Comparison of ENCODE assay signal across 32 mouse cellular contexts in the genomic region with DNA sequence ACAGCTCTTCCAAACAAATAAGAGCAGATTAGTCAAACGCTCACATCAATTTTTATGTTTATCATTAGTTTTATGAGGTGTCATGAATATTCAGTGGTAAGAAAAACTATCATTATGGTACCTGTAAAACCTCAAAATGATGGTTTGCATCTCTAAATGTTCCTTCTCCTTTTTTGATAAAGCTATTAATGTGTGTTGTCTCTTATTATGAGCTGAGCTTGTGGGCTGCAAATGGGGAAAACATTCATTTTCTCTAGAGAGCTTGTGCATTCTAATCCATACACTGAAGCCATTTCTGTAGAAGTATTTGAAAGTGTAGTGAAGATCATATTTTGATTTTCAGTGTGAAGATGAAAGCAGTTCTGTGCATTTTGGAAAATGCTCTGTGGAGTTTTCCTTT.
"Had no signal": no experiment of that assay in that cellular context is flagged by ENCODE, and none has a peak within 500 bp of the region (broad histone marks: within the 10 kb centered on the region; RNA-seq: fewer than 3 reads in every experiment).

No protein-coding gene starts in this region.

- DNase-seq: layer of hippocampus, postnatal 36 days; liver; liver, embryonic 13.5 days; liver, postnatal 0 days; lung, adult 18-20 months; lung, adult 2 months; lung, postnatal 10 days; lung, postnatal 14 days; lung, postnatal 36 days; lung, postnatal 4 days; midbrain, embryonic 14.5 days had no signal

- H3K4me3 ChIP-seq: left cerebral cortex, adult 2 months; limb, embryonic 10.5 days; limb, embryonic 12.5 days; limb, embryonic 13.5 days; limb, embryonic 15.5 days; liver, embryonic 12.5 days; liver, embryonic 13.5 days; liver, embryonic 15.5 days; lung, embryonic 15.5 days; megakaryocyte, embryonic 14.5 days; midbrain, embryonic 10.5 days; midbrain, embryonic 12.5 days; midbrain, embryonic 13.5 days; midbrain, embryonic 15.5 days; myocyte had no signal

- ATAC-seq: liver, embryonic 12.5 days; liver, postnatal 0 days; lung, postnatal 0 days; midbrain, embryonic 13.5 days; midbrain, embryonic 15.5 days; midbrain, embryonic 16.5 days had no signal

- H3K27ac ChIP-seq: left cerebral cortex, adult 2 months; limb, embryonic 10.5 days; limb, embryonic 12.5 days; limb, embryonic 13.5 days; limb, embryonic 15.5 days; liver, embryonic 12.5 days; liver, embryonic 13.5 days; liver, embryonic 14.5 days; liver, embryonic 15.5 days; lung, embryonic 15.5 days; macrophage; midbrain, embryonic 10.5 days; midbrain, embryonic 12.5 days; midbrain, embryonic 13.5 days; midbrain, embryonic 15.5 days had no signal

- H3K4me2 ChIP-seq: limb, embryonic 12.5 days; limb, embryonic 13.5 days; limb, embryonic 15.5 days; liver, embryonic 11.5 days; liver, embryonic 12.5 days; liver, embryonic 13.5 days; liver, embryonic 15.5 days; lung, embryonic 14.5 days; lung, embryonic 15.5 days; midbrain, embryonic 11.5 days; midbrain, embryonic 12.5 days; midbrain, embryonic 13.5 days; midbrain, embryonic 15.5 days had no signal

- H3K36me3 ChIP-seq: limb, embryonic 10.5 days; limb, embryonic 12.5 days; limb, embryonic 13.5 days; limb, embryonic 15.5 days; liver, embryonic 12.5 days; liver, embryonic 13.5 days; liver, embryonic 15.5 days; lung, embryonic 15.5 days; midbrain, embryonic 10.5 days; midbrain, embryonic 12.5 days; midbrain, embryonic 13.5 days; midbrain, embryonic 15.5 days had no signal

- H3K4me1 ChIP-seq: limb, embryonic 10.5 days; limb, embryonic 12.5 days; limb, embryonic 13.5 days; limb, embryonic 15.5 days; liver, embryonic 12.5 days; liver, embryonic 13.5 days; liver, embryonic 15.5 days; lung, embryonic 15.5 days; megakaryocyte, embryonic 14.5 days; midbrain, embryonic 10.5 days; midbrain, embryonic 12.5 days; midbrain, embryonic 13.5 days; midbrain, embryonic 15.5 days had no signal

- H3K9me3 ChIP-seq: limb, embryonic 10.5 days; limb, embryonic 12.5 days; limb, embryonic 13.5 days; limb, embryonic 15.5 days; liver, embryonic 12.5 days; liver, embryonic 13.5 days; liver, embryonic 15.5 days; lung, embryonic 15.5 days; megakaryocyte, embryonic 14.5 days; midbrain, embryonic 10.5 days; midbrain, embryonic 12.5 days; midbrain, embryonic 13.5 days; midbrain, embryonic 15.5 days had no signal

- H3K27me3 ChIP-seq: limb, embryonic 12.5 days; limb, embryonic 13.5 days; limb, embryonic 15.5 days; liver, embryonic 12.5 days; liver, embryonic 13.5 days; liver, embryonic 15.5 days; lung, embryonic 15.5 days; megakaryocyte, embryonic 14.5 days; midbrain, embryonic 12.5 days; midbrain, embryonic 13.5 days; midbrain, embryonic 15.5 days had no signal

- H3K9ac ChIP-seq: limb, embryonic 12.5 days; limb, embryonic 13.5 days; limb, embryonic 15.5 days; liver, embryonic 12.5 days; liver, embryonic 13.5 days; liver, embryonic 14.5 days; liver, embryonic 15.5 days; liver, postnatal 0 days; lung, embryonic 14.5 days; lung, embryonic 15.5 days; midbrain, embryonic 12.5 days; midbrain, embryonic 13.5 days; midbrain, embryonic 15.5 days had no signal
